Mouse (Mus musculus): ENCODE results near the gene Gm5065. TPM values are rescaled to one million over a fixed set of nuclear protein-coding genes. Genes with fewer than 3 reads are reported as not detected.

Gm5065 gene
- total RNA-seq (2014; rRNA removed) (not detected in 2 replicates), polyA plus RNA-seq (2015; fragmentation: Nextera tagmentation; extraction: Ambion mirVana) (not detected in 2 replicates)

GRCm38 (mm10) chr7:5350237-5350636 is at the start of gene Gm5065:
TSS of gene Gm5065 (plus strand) at chr7:5350537.
- H3K4me2 ChIP-seq (ENCODE audit: low read depth): no peak within 1 kb of the TSS
- 84% methylated on average over 1 of the region's 1 CpGs for WGBS
- no peak within 1 kb of the TSS for H3K27ac ChIP-seq (ENCODE audit: low read depth, low read length)
- TF ChIP-seq CTCF (IDR thresholded peaks at IDR 0.05; ENCODE audit: low read depth): no peak
- ATAC-seq (no peak), DNase-seq (no peak)
- H3K4me1 ChIP-seq (ENCODE audit: insufficient read depth): no peaks in the 10 kb centered on the region
- no peaks in the 10 kb centered on the region for H3K27me3 ChIP-seq (ENCODE audit: insufficient read depth, low read length)
- no peak within 1 kb of the TSS for H3K9ac ChIP-seq
- peaks cover 17% of the 10 kb centered on the region for H3K9me3 ChIP-seq (ENCODE audit: low read length)
- H3K4me3 ChIP-seq (ENCODE audit: low read depth, low read length): no peak within 1 kb of the TSS
- no peaks in the 10 kb centered on the region for H3K36me3 ChIP-seq (ENCODE audit: insufficient read depth)

GRCm38 (mm10) chr7:5327511-5327910 is 22.8 kb upstream of the Gm5065 start:
- 73% methylated on average over 1 of the region's 1 CpGs for WGBS
- H3K4me3 ChIP-seq (ENCODE audit: low read depth, low read length): no peak overlapping the region
- H3K9ac ChIP-seq: no peak overlapping the region
- H3K9me3 ChIP-seq (ENCODE audit: low read length): peaks cover 14% of the 10 kb centered on the region
- H3K4me2 ChIP-seq (ENCODE audit: low read depth): no peak overlapping the region
- H3K36me3 ChIP-seq (ENCODE audit: insufficient read depth): no peaks in the 10 kb centered on the region
- no peak for TF ChIP-seq CTCF (IDR thresholded peaks at IDR 0.05; ENCODE audit: low read depth)
- ATAC-seq (no peak), DNase-seq (no peak)
- no peak overlapping the region for H3K27ac ChIP-seq (ENCODE audit: low read depth, low read length)
- no peaks in the 10 kb centered on the region for H3K4me1 ChIP-seq (ENCODE audit: insufficient read depth)
- H3K27me3 ChIP-seq (ENCODE audit: insufficient read depth, low read length): no peaks in the 10 kb centered on the region

- Histone ChIP-seq H3K9ac (no peak within 1 kb of the TSS), H3K4me3 (ENCODE audit: low read depth, low read length) (no peak within 1 kb of the TSS), H3K4me2 (ENCODE audit: low read depth) (no peak within 1 kb of the TSS), H3K27ac (ENCODE audit: low read depth, low read length) (no peak within 1 kb of the TSS), H3K4me1 (ENCODE audit: insufficient read depth) (no peaks in the 10 kb centered on the region), H3K27me3 (ENCODE audit: insufficient read depth, low read length) (no peaks in the 10 kb centered on the region), H3K9me3 (ENCODE audit: low read length) (peaks cover 18% of the 10 kb centered on the region), H3K36me3 (ENCODE audit: insufficient read depth) (no peaks in the 10 kb centered on the region)
- DNase-seq: no peak
- TF ChIP-seq CTCF (IDR thresholded peaks at IDR 0.05; ENCODE audit: low read depth): no peak
- no peak for ATAC-seq
- WGBS: 82% methylated on average over 4 of the region's 4 CpGs
These were observed 598 bp downstream of the Gm5065 start, which contains the start of gene Nlrp2 for GRCm38 (mm10) chr7:5350935-5351334. TSS of gene Nlrp2 (minus strand) at chr7:5351035.

- H3K4me1 ChIP-seq (ENCODE audit: insufficient read depth): no peaks in the 10 kb centered on the region
- no peak for TF ChIP-seq CTCF (IDR thresholded peaks at IDR 0.05; ENCODE audit: low read depth)
- ATAC-seq (no peak), DNase-seq (no peak)
- no peak overlapping the region for H3K9ac ChIP-seq
- no peaks in the 10 kb centered on the region for H3K27me3 ChIP-seq (ENCODE audit: insufficient read depth, low read length)
- H3K36me3 ChIP-seq (ENCODE audit: insufficient read depth): no peaks in the 10 kb centered on the region
- H3K9me3 ChIP-seq (ENCODE audit: low read length): peaks cover 13% of the 10 kb centered on the region; the same call in 1 of the 2 replicates
- 95% methylated on average over 5 of the region's 5 CpGs for WGBS
- H3K27ac ChIP-seq (ENCODE audit: low read depth, low read length): no peak overlapping the region
- H3K4me2 ChIP-seq (ENCODE audit: low read depth): no peak overlapping the region
- H3K4me3 ChIP-seq (ENCODE audit: low read depth, low read length): no peak overlapping the region
These were observed 13.3 kb downstream of the Gm5065 start for GRCm38 (mm10) chr7:5363599-5363998.

- no peaks in the 10 kb centered on the region for H3K27me3 ChIP-seq (ENCODE audit: insufficient read depth, low read length)
- H3K36me3 ChIP-seq (ENCODE audit: insufficient read depth): no peaks in the 10 kb centered on the region
- no peak overlapping the region for H3K27ac ChIP-seq (ENCODE audit: low read depth, low read length)
- no peaks in the 10 kb centered on the region for H3K4me1 ChIP-seq (ENCODE audit: insufficient read depth)
- no peak overlapping the region for H3K4me2 ChIP-seq (ENCODE audit: low read depth)
- H3K9me3 ChIP-seq (ENCODE audit: low read length): peaks cover 10% of the 10 kb centered on the region; the same call in 1 of the 2 replicates
- 82% methylated on average over 2 of the region's 2 CpGs for WGBS
- no peak overlapping the region for H3K9ac ChIP-seq
- H3K4me3 ChIP-seq (ENCODE audit: low read depth, low read length): no peak overlapping the region
- no peak for ATAC-seq
- TF ChIP-seq CTCF (IDR thresholded peaks at IDR 0.05; ENCODE audit: low read depth): no peak
- DNase-seq: no peak
These were observed 16.4 kb downstream of the Gm5065 start for GRCm38 (mm10) chr7:5366724-5367123.

- WGBS: 43% methylated on average over 2 of the region's 2 CpGs
- Histone ChIP-seq H3K36me3 (ENCODE audit: insufficient read depth) (no peaks in the 10 kb centered on the region), H3K27me3 (ENCODE audit: insufficient read depth, low read length) (no peaks in the 10 kb centered on the region), H3K4me3 (ENCODE audit: low read depth, low read length) (no peak overlapping the region), H3K4me2 (ENCODE audit: low read depth) (no peak overlapping the region), H3K9me3 (ENCODE audit: low read length) (peaks cover 13% of the 10 kb centered on the region; the same call in 1 of the 2 replicates), H3K9ac (no peak overlapping the region), H3K27ac (ENCODE audit: low read depth, low read length) (no peak overlapping the region), H3K4me1 (ENCODE audit: insufficient read depth) (no peaks in the 10 kb centered on the region)
- DNase-seq (no peak), ATAC-seq (no peak)
- no peak for TF ChIP-seq CTCF (IDR thresholded peaks at IDR 0.05; ENCODE audit: low read depth)
These were observed 55.9 kb downstream of the Gm5065 start for GRCm38 (mm10) chr7:5406201-5406600.

Other genes with a start within 250 kb of the Gm5065 start
- not detected in 2 replicates for gene Rfpl4, start 233.6 kb upstream of the Gm5065 start, total RNA-seq (2014; rRNA removed)
- not detected in 2 replicates for gene Rfpl4, start 233.6 kb upstream of the Gm5065 start, polyA plus RNA-seq (2015; fragmentation: Nextera tagmentation; extraction: Ambion mirVana)
- 0.15 and 0.24 TPM in 2 replicates for gene Rasl2-9, start 224.6 kb upstream of the Gm5065 start, total RNA-seq (2014; rRNA removed)
- 0.47 and 0.65 TPM in 2 replicates for gene Rasl2-9, start 224.6 kb upstream of the Gm5065 start, polyA plus RNA-seq (2015; fragmentation: Nextera tagmentation; extraction: Ambion mirVana)
- 0.08 TPM in 1 of 2 replicates, not detected in the other for gene Vmn1r55, start 200.9 kb upstream of the Gm5065 start, total RNA-seq (2014; rRNA removed)
- not detected in 2 replicates for gene Vmn1r55, start 200.9 kb upstream of the Gm5065 start, polyA plus RNA-seq (2015; fragmentation: Nextera tagmentation; extraction: Ambion mirVana)
- not detected in 2 replicates for gene Vmn1r56, start 153.8 kb upstream of the Gm5065 start, total RNA-seq (2014; rRNA removed)
- not detected in 2 replicates for gene Vmn1r56, start 153.8 kb upstream of the Gm5065 start, polyA plus RNA-seq (2015; fragmentation: Nextera tagmentation; extraction: Ambion mirVana)
- not detected in 2 replicates for gene Vmn1r57, start 132.0 kb upstream of the Gm5065 start, total RNA-seq (2014; rRNA removed)
- not detected in 2 replicates for gene Vmn1r57, start 132.0 kb upstream of the Gm5065 start, polyA plus RNA-seq (2015; fragmentation: Nextera tagmentation; extraction: Ambion mirVana)
- not detected in 2 replicates for gene Nlrp2, start 498 bp downstream of the Gm5065 start, total RNA-seq (2014; rRNA removed)
- gene Nlrp2, start 498 bp downstream of the Gm5065 start, polyA plus RNA-seq (2015; fragmentation: Nextera tagmentation; extraction: Ambion mirVana): not detected in 2 replicates
- not detected in 2 replicates for gene Vmn1r58, start 62.9 kb downstream of the Gm5065 start, total RNA-seq (2014; rRNA removed)
- gene Vmn1r58, start 62.9 kb downstream of the Gm5065 start, polyA plus RNA-seq (2015; fragmentation: Nextera tagmentation; extraction: Ambion mirVana): not detected in 2 replicates
- gene Vmn1r59, start 106.2 kb downstream of the Gm5065 start, total RNA-seq (2014; rRNA removed): not detected in 2 replicates
- gene Vmn1r59, start 106.2 kb downstream of the Gm5065 start, polyA plus RNA-seq (2015; fragmentation: Nextera tagmentation; extraction: Ambion mirVana): not detected in 2 replicates
- gene Vmn2r28, start 143.4 kb downstream of the Gm5065 start, total RNA-seq (2014; rRNA removed): not detected in 2 replicates
- not detected in 2 replicates for gene Vmn2r28, start 143.4 kb downstream of the Gm5065 start, polyA plus RNA-seq (2015; fragmentation: Nextera tagmentation; extraction: Ambion mirVana)
- gene Vmn1r60, start 196.8 kb downstream of the Gm5065 start, total RNA-seq (2014; rRNA removed): not detected in 2 replicates
- gene Vmn1r60, start 196.8 kb downstream of the Gm5065 start, polyA plus RNA-seq (2015; fragmentation: Nextera tagmentation; extraction: Ambion mirVana): not detected in 2 replicates

Measured in forebrain, postnatal 0 days (tissue).